Mouse (Mus musculus) thymus, postnatal 14 days (tissue): ENCODE data around the gene Krt77.

ENCODE experiments used
- DNase-seq: peaks from one replicate; pipeline ENCODE4 v3.0.0; 2021

Gene Krt77

GRCm38 (mm10) chr15:101829441-101829840 is 40.1 kb downstream of the Krt77 start:
- DNase-seq = no peak

GRCm38 (mm10) chr15:101821786-101822185 is 47.7 kb downstream of the Krt77 start:
- DNase-seq = no peak

- DNase-seq = no peak
These were observed 51.6 kb downstream of the Krt77 start, which contains the start of gene Krt2 for GRCm38 (mm10) chr15:101817875-101818274. Krt2 (minus strand) TSS chr15:101818169.
